Mouse (Mus musculus): ENCODE results near the gene Thy1. TPM values are rescaled to one million over a fixed set of nuclear protein-coding genes. Genes with fewer than 3 reads are reported as not detected.
A peak's percentile ranks its signal among the peaks of the same experiment; 100 is the strongest.

Gene Thy1
- polyA plus RNA-seq, 1 experiment from 2014 or later: 1.4 TPM

DNA sequence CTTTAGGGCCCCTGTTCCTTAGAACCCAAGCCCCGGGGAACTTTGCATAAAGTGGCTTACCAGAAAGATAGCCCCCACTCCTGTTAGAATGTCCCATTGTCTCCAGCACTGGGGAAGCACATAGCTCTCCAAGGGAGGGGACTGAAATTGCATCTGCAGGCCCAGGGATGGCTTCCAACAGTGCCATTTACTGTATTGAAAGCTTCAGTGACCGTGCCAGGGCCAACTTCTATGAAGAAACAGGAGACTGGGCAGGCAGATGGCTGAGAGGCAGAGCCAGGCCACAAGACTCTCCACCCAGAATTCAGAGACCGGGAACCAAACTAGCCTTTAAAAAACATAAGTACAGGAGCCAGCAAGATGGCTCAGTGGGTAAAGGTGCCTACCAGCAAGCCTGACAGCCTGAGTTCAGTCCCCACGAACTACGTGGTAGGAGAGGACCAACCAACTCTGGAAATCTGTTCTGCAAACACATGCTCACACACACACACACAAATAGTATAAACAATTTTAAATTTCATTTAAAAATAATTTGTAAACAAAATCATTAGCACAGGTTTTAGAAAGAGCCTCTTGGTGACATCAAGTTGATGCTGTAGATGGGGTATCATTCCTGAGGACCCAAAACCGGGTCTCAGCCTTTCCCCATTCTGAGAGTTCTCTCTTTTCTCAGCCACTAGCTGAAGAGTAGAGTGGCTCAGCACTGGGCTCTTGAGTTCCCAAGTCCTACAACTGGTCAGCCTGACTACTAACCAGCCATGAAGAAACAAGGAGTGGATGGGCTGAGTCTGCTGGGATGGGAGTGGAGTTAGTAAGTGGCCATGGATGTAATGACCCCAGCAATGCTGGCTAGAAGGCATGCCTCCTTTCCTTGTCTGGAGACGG, 1.4 kb upstream of the Thy1 start:
- Histone ChIP-seq H3K36me3 (no peaks in the 10 kb centered on the region), H3K4me1 (peaks cover 10% of the 10 kb centered on the region), H3K4me2 (no peak overlapping the region), H3K27me3 (replicated peaks) (peaks cover 26% of the 10 kb centered on the region), H3K27ac (no peak overlapping the region), H3K9ac (no peak overlapping the region), H3K9me3 (no peaks in the 10 kb centered on the region), H3K4me3 (replicated peaks) (no peak overlapping the region)
- 79% methylated on average over 7 of the region's 7 CpGs for WGBS
- no peak for ATAC-seq (ENCODE audit: insufficient read depth, low FRiP score, low read depth)

DNA sequence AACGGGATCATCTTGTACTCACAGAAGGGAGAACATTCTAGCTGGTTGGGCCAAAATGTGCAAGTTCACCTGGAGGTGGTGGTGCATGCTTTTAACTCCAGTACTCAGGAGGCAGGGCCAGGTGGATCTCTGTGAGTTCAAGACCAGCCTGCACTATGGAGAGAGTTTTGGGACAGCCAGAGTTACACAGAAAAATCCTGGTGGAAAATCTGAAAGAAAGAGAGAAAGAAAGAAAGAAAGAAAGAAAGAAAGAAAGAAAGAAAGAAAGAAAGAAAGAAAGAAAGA, 846 bp upstream of the Thy1 start:
- Histone ChIP-seq H3K4me1 (peaks cover 10% of the 10 kb centered on the region), H3K9ac (no peak overlapping the region), H3K36me3 (no peaks in the 10 kb centered on the region), H3K27me3 (replicated peaks) (peaks cover 26% of the 10 kb centered on the region), H3K9me3 (no peaks in the 10 kb centered on the region), H3K4me2 (no peak overlapping the region), H3K27ac (no peak overlapping the region), H3K4me3 (replicated peaks) (no peak overlapping the region)
- no peak for ATAC-seq (ENCODE audit: insufficient read depth, low FRiP score, low read depth)
- 76% methylated on average over 1 of the region's 1 CpGs for WGBS

DNA sequence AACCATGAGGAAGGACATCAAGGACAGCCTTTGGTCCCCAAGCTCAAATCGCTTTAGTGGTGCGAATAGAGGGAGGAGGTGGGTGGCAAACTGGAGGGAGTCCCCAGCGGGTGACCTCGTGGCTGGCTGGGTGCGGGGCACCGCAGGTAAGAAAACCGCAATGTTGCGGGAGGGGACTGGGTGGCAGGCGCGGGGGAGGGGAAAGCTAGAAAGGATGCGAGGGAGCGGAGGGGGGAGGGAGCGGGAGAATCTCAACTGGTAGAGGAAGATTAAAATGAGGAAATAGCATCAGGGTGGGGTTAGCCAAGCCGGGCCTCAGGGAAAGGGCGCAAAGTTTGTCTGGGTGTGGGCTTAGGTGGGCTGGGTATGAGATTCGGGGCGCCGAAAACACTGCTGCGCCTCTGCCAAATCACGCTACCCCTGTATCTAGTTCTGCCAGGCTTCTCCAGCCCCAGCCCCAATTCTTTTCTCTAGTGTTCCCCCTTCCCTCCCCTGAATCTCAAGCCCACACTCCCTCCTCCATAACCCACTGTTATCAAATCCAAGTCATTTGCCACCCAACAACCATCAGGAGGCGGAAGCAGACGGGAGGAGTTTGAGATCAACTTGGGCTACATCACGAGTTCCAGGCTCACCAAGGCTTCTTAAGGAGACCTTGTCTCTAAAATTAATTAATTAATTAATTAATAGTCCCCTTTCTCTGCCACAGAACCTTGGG, 683 bp downstream of the Thy1 start:
- peaks cover 26% of the 10 kb centered on the region for H3K27me3 ChIP-seq (replicated peaks)
- H3K4me2 ChIP-seq: peak overlapping the region; percentile 51
- ATAC-seq (ENCODE audit: insufficient read depth, low FRiP score, low read depth): no peak
- H3K4me1 ChIP-seq: peaks cover 10% of the 10 kb centered on the region
- peak overlapping the region; percentile 28 for H3K4me3 ChIP-seq (replicated peaks)
- no peak overlapping the region for H3K9ac ChIP-seq
- WGBS: 6% methylated on average over 23 of the region's 23 CpGs
- no peak overlapping the region for H3K27ac ChIP-seq
- H3K9me3 ChIP-seq: no peaks in the 10 kb centered on the region
- no peaks in the 10 kb centered on the region for H3K36me3 ChIP-seq

DNA sequence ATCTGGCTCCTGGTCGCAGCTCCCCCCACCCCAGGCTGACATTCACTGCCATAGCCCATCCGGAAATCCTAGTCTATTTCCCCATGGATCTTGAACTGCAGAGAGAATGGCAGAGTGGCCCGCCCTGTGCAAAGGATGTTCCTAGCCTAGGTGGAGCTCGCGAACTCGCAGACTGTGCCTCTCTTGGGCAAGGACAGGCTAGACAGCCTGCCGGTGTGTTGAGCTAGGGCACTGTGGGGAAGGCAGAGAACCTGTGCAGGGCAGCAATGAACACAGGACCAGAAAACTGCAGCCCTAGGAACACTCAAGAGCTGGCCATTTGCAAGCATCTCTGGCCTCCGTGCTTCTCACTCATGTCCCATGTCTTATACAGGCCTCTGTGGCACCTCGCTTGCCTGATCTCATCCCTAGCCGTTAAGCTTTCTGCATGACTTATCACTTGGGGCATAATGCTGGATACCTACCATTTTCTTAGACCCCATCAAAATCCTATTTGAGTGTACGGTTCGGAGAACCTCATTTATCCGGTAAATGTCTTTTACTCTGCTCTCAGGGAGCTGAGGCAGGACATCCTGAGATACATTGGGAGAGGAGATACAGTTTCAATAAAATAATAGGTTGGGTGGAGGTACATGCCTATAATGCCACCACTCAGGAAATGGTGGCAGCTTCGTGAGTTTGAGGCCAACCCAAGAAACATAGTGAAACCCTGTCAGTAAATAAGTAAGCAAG, 1.4 kb downstream of the Thy1 start:
- no peak overlapping the region for H3K27ac ChIP-seq
- H3K27me3 ChIP-seq (replicated peaks): peaks cover 26% of the 10 kb centered on the region
- H3K36me3 ChIP-seq: no peaks in the 10 kb centered on the region
- 41% methylated on average over 14 of the region's 14 CpGs for WGBS
- no peak overlapping the region for H3K4me3 ChIP-seq (replicated peaks)
- H3K4me1 ChIP-seq: peaks cover 10% of the 10 kb centered on the region
- no peak overlapping the region for H3K9ac ChIP-seq
- H3K9me3 ChIP-seq: no peaks in the 10 kb centered on the region
- ATAC-seq (ENCODE audit: insufficient read depth, low FRiP score, low read depth): no peak
- no peak overlapping the region for H3K4me2 ChIP-seq

DNA sequence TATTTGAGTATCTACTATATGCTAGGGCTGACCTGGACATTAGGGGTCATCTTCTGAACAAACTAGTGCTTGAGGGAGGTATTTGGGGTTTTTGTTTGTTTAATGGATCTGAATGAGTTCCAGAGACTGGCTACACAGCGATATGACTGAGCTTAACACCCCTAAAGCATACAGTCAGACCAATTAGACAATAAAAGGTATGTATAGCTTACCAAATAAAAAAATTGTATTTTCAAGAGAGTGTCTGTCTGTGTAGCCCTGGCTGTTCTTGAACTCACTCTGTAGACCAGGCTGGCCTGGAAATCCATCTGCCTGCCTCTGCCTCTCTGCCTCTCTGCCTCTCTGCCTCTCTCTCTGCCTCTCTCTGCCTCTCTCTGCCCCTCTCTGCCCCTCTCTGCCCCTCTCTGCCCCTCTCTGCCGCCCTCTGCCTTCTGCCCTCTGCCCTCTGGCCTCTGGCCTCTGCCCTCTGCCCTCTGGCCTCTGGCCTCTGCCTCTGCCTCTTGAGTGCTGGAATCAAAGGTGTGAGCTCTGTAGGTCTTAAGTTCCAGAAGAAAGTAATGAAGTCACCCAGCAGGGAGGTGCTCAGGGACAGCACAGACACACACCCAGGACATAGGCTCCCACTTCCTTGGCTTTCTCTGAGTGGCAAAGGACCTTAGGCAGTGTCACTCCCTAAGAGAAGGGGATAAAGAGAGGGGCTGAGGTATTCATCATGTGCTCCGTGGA, 2.1 kb downstream of the Thy1 start:
- 65% methylated on average over 3 of the region's 3 CpGs for WGBS
- ATAC-seq (ENCODE audit: insufficient read depth, low FRiP score, low read depth): no peak

DNA sequence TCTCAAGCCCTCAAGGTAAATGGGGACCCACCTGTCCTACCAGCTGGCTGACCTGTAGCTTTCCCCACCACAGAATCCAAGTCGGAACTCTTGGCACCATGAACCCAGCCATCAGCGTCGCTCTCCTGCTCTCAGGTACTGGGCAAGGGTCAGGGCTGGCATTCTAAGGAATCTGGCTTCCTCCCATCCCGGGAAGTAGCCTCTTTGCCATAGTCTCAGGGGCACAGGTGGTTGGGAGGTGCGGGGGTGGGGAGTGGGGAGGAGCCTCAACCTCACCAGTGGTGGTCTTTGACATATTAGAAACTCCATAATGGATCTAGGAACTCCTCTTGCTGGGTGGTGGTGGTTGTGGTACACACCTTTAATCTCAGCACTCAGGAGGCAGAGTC, 2.7 kb downstream of the Thy1 start:
- Histone ChIP-seq H3K9ac (no peak overlapping the region), H3K4me3 (replicated peaks) (no peak overlapping the region), H3K4me2 (no peak overlapping the region), H3K36me3 (no peaks in the 10 kb centered on the region), H3K4me1 (peaks cover 10% of the 10 kb centered on the region), H3K27me3 (replicated peaks) (peaks cover 26% of the 10 kb centered on the region), H3K9me3 (no peaks in the 10 kb centered on the region), H3K27ac (no peak overlapping the region)
- 83% methylated on average over 5 of the region's 5 CpGs for WGBS
- no peak for ATAC-seq (ENCODE audit: insufficient read depth, low FRiP score, low read depth)

More for the DNA sequence above, 2.1 kb downstream of the Thy1 start:
- H3K36me3 ChIP-seq: no peaks in the 10 kb centered on the region
- peaks cover 26% of the 10 kb centered on the region for H3K27me3 ChIP-seq (replicated peaks)
- H3K4me1 ChIP-seq: peaks cover 10% of the 10 kb centered on the region
- no peak overlapping the region for H3K27ac ChIP-seq
- no peak overlapping the region for H3K9ac ChIP-seq
- H3K4me2 ChIP-seq: no peak overlapping the region
- H3K4me3 ChIP-seq (replicated peaks): no peak overlapping the region
- H3K9me3 ChIP-seq: no peaks in the 10 kb centered on the region

DNA sequence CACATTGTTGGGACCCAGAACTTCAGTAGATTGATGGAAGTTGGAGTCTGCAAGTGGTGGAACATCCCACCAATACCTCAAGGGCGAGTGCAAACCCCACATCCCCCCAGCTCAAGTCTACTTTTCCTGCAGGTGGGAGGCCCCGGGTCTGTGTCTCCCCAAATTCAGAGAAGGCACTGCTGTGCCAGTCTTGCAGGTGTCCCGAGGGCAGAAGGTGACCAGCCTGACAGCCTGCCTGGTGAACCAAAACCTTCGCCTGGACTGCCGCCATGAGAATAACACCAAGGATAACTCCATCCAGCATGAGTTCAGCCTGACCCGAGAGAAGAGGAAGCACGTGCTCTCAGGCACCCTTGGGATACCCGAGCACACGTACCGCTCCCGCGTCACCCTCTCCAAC, 3.2 kb downstream of the Thy1 start:
- WGBS: 86% methylated on average over 12 of the region's 12 CpGs

DNA sequence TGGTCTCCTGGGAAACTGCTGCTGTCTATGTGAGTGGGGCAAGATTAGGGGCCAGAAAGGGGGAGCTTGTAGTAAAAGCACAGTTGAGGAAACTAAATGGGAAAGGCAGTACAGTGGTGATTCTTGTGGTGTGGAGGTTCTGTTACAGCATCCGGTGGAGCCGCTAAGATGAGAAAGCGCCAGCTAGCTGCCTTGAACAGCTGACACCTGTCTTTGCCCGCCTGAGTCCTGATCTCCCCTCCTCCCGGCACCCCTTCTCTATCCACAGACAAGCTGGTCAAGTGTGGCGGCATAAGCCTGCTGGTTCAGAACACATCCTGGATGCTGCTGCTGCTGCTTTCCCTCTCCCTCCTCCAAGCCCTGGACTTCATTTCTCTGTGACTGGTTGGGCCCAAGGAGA, 3.9 kb downstream of the Thy1 start:
- H3K27me3 ChIP-seq (replicated peaks): peaks cover 23% of the 10 kb centered on the region
- 43% methylated on average over 6 of the region's 6 CpGs for WGBS
- H3K4me1 ChIP-seq: peaks cover 10% of the 10 kb centered on the region
- no peaks in the 10 kb centered on the region for H3K9me3 ChIP-seq
- no peak overlapping the region for H3K27ac ChIP-seq
- no peaks in the 10 kb centered on the region for H3K36me3 ChIP-seq
- H3K4me2 ChIP-seq: no peak overlapping the region
- no peak overlapping the region for H3K9ac ChIP-seq
- ATAC-seq (ENCODE audit: insufficient read depth, low FRiP score, low read depth): no peak
- H3K4me3 ChIP-seq (replicated peaks): no peak overlapping the region

More for the DNA sequence above, 3.2 kb downstream of the Thy1 start:
- H3K27me3 ChIP-seq (replicated peaks): peaks cover 26% of the 10 kb centered on the region
- H3K27ac ChIP-seq: no peak overlapping the region
- no peak for ATAC-seq (ENCODE audit: insufficient read depth, low FRiP score, low read depth)
- H3K9me3 ChIP-seq: no peaks in the 10 kb centered on the region
- no peak overlapping the region for H3K9ac ChIP-seq
- no peak overlapping the region for H3K4me2 ChIP-seq
- peaks cover 10% of the 10 kb centered on the region for H3K4me1 ChIP-seq
- no peaks in the 10 kb centered on the region for H3K36me3 ChIP-seq
- H3K4me3 ChIP-seq (replicated peaks): no peak overlapping the region

DNA sequence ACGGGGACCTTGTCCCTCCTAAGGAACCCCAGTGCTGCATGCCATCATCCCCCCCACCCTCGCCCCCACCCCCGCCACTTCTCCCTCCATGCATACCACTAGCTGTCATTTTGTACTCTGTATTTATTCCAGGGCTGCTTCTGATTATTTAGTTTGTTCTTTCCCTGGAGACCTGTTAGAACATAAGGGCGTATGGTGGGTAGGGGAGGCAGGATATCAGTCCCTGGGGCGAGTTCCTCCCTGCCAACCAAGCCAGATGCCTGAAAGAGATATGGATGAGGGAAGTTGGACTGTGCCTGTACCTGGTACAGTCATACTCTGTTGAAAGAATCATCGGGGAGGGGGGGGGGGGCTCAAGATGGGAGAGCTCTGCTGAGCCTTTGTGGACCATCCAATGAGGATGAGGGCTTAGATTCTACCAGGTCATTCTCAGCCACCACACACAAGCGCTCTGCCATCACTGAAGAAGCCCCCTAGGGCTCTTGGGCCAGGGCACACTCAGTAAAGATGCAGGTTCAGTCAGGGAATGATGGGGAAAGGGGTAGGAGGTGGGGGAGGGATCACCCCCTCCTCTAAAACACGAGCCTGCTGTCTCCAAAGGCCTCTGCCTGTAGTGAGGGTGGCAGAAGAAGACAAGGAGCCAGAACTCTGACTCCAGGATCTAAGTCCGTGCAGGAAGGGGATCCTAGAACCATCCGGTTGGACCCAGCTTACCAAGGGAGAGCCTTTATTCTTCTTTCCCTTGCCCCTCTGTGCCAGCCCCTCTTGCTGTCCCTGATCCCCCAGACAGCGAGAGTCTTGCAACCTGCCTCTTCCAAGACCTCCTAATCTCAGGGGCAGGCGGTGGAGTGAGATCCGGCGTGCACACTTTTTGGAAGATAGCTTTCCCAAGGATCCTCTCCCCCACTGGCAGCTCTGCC, 4.6 kb downstream of the Thy1 start:
- peaks cover 10% of the 10 kb centered on the region for H3K4me1 ChIP-seq
- H3K9ac ChIP-seq: no peak overlapping the region
- no peak overlapping the region for H3K27ac ChIP-seq
- H3K27me3 ChIP-seq (replicated peaks): peaks cover 21% of the 10 kb centered on the region
- no peaks in the 10 kb centered on the region for H3K9me3 ChIP-seq
- H3K36me3 ChIP-seq: no peaks in the 10 kb centered on the region
- H3K4me3 ChIP-seq (replicated peaks): no peak overlapping the region
- 72% methylated on average over 14 of the region's 14 CpGs for WGBS
- no peak for ATAC-seq (ENCODE audit: insufficient read depth, low FRiP score, low read depth)
- no peak overlapping the region for H3K4me2 ChIP-seq

DNA sequence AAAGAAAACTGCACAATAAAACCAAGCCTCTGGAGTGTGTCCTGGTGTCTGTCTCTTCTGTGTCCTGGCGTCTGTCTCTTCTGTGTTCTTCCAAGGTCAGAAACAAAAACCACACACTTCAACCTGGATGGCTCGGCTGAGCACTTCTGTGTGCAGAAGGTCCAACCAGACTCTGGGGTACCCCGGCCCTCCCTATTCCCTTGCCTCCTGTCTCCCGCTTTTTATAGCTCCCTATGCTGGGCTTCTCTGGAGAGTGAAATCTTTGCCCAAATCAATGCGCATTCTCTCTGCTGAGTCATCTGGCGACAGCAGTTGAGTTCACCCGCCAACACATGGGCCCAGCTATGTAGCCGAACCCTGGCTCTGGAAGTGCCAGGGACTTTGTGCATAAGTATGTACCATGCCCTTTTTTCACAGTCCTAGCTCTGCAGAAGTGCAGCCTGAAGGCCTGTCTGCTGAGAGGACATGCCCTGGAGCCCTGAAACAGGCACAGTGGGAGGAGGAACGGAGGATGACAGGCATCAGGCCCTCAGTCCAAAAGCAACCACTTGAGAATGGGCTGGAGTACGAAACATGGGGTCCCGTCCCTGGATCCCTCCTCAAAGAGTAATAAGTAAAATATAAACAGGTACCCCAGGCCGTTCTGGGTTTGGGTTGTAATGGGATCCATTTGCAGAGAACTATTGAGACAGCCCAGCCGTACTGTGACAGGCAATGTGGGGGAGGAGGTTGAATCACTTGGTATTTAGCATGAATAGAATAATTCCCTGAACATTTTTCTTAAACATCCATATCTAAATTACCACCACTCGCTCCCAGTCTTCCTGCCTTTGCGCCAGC, 5.6 kb downstream of the Thy1 start:
- no peak overlapping the region for H3K27ac ChIP-seq
- H3K4me3 ChIP-seq (replicated peaks): no peak overlapping the region
- no peak overlapping the region for H3K9ac ChIP-seq
- H3K4me2 ChIP-seq: no peak overlapping the region
- H3K36me3 ChIP-seq: no peaks in the 10 kb centered on the region
- peaks cover 12% of the 10 kb centered on the region for H3K27me3 ChIP-seq (replicated peaks)
- H3K9me3 ChIP-seq: no peaks in the 10 kb centered on the region
- WGBS: 58% methylated on average over 15 of the region's 15 CpGs
- no peak for ATAC-seq (ENCODE audit: insufficient read depth, low FRiP score, low read depth)
- H3K4me1 ChIP-seq: peaks cover 2% of the 10 kb centered on the region; the same call in 1 of the 2 replicates

Measured in stomach, embryonic 15.5 days (tissue).